Mouse (Mus musculus) bone marrow macrophage, adult 2 months (primary cell): ENCODE measurements around the gene Prpf4.

ENCODE experiments used
- CTCF ChIP-seq: IDR thresholded peaks from 2 replicates; pipeline ENCODE4 v1.5.1; 2012; ENCODE audit warnings: low read depth, mild to moderate bottlenecking, low read length, moderate library complexity
- POLR2A ChIP-seq: IDR thresholded peaks from 2 replicates; pipeline ENCODE4 v1.6.1; 2012; ENCODE audit warnings: mild to moderate bottlenecking, low read depth, low read length, borderline replicate concordance

DNA sequence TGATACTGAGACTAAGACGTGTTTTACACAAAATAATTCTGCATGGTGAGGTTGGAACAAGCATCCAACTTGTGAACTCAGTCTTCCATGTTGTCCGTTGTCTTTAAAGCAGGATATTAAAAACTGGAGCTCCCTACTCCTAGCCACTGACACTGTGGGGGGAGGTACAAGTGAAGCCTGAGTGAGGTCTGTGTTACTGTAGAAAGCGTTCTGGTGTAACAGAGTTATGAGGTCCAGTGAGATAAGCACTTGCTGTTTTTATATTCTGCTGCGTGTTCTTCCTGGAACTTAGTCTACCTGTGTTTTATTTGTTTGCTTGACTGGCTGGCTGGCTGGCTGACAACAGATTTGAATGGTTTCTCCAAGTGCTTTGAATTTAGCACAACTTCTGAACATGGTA lies 34.3 kb upstream of the Prpf4 start:
- TF ChIP-seq CTCF = no peak
- TF ChIP-seq POLR2A = no peak
